Comparison of ENCODE assay signal across 11 mouse cellular contexts in genomic region chr4:111645117-111645830, GRCm38 (mm10).
DNase-seq lines count a peak whose midpoint lies in the region; ATAC-seq lines count a peak whose summit lies in the region.
"Had no signal": no experiment of that assay in that cellular context is flagged by ENCODE, and none has a peak within 500 bp of the region (broad histone marks: within the 10 kb centered on the region; RNA-seq: fewer than 3 reads in every experiment).

No protein-coding gene starts in this region.

- no peaks in the 10 kb centered on the region for H3K9me3 ChIP-seq in forebrain, embryonic 14.5 days (replicated peaks; ENCODE audit: control insufficient read depth, low read length)
- no peaks in the 10 kb centered on the region for H3K9me3 ChIP-seq in forebrain, embryonic 12.5 days
- H3K9me3 ChIP-seq in hindbrain, embryonic 12.5 days (replicated peaks), result no peaks in the 10 kb centered on the region
- no peaks in the 10 kb centered on the region for H3K9me3 ChIP-seq in hindbrain, embryonic 10.5 days
- no peaks in the 10 kb centered on the region for H3K9me3 ChIP-seq in neural tube, embryonic 15.5 days (replicated peaks)

- no peaks in the 10 kb centered on the region for H3K4me1 ChIP-seq in forebrain, embryonic 14.5 days (ENCODE audit: control insufficient read depth, insufficient read depth, low read length)
- no peaks in the 10 kb centered on the region for H3K4me1 ChIP-seq in forebrain, embryonic 12.5 days
- no peaks in the 10 kb centered on the region for H3K4me1 ChIP-seq in hindbrain, embryonic 12.5 days
- H3K4me1 ChIP-seq in hindbrain, embryonic 10.5 days (replicated peaks), result no peaks in the 10 kb centered on the region
- H3K4me1 ChIP-seq in neural tube, embryonic 15.5 days, result no peaks in the 10 kb centered on the region

- no peaks in the 10 kb centered on the region for H3K36me3 ChIP-seq in forebrain, embryonic 14.5 days (ENCODE audit: control insufficient read depth, insufficient read depth, low read length)
- no peaks in the 10 kb centered on the region for H3K36me3 ChIP-seq in forebrain, embryonic 12.5 days (replicated peaks)
- no peaks in the 10 kb centered on the region for H3K36me3 ChIP-seq in hindbrain, embryonic 12.5 days
- no peaks in the 10 kb centered on the region for H3K36me3 ChIP-seq in hindbrain, embryonic 10.5 days
- no peaks in the 10 kb centered on the region for H3K36me3 ChIP-seq in neural tube, embryonic 15.5 days

- no peak overlapping the region for H3K4me3 ChIP-seq in forebrain, embryonic 14.5 days (ENCODE audit: low read depth, low read length)
- no peak overlapping the region for H3K4me3 ChIP-seq in forebrain, embryonic 12.5 days (replicated peaks)
- H3K4me3 ChIP-seq in hindbrain, embryonic 12.5 days, result no peak overlapping the region
- no peak overlapping the region for H3K4me3 ChIP-seq in hindbrain, embryonic 10.5 days
- no peak overlapping the region for H3K4me3 ChIP-seq in neural tube, embryonic 15.5 days (replicated peaks)

- H3K27ac ChIP-seq in forebrain, embryonic 14.5 days (ENCODE audit: low read depth, low read length), result no peak overlapping the region
- no peak overlapping the region for H3K27ac ChIP-seq in forebrain, embryonic 12.5 days
- no peak overlapping the region for H3K27ac ChIP-seq in hindbrain, embryonic 12.5 days
- H3K27ac ChIP-seq in hindbrain, embryonic 10.5 days, result no peak overlapping the region
- no peak overlapping the region for H3K27ac ChIP-seq in neural tube, embryonic 15.5 days (replicated peaks)

- peak; percentile 70 for ATAC-seq in forebrain, embryonic 14.5 days
- no peak; the same call in 1 of the 2 replicates for ATAC-seq in forebrain, embryonic 12.5 days (ENCODE audit: low FRiP score)
- 0 out of 2 replicates have a peak, but pooled peaks have one; percentile 11 for ATAC-seq in hindbrain, embryonic 12.5 days (ENCODE audit: low FRiP score)
- peak; percentile 59; the same call in 1 of the 2 replicates for ATAC-seq in neural tube, embryonic 15.5 days (ENCODE audit: low FRiP score)

- peak; percentile 59 for DNase-seq in forebrain, embryonic 14.5 days (ENCODE audit: low spot score)
- DNase-seq in hindbrain, embryonic 10.5 days (ENCODE audit: low spot score), result no peak
- DNase-seq in right cerebral cortex, postnatal 10 days (ENCODE audit: low spot score in 2 of 2), result peak; percentile 59 to 73
- no peak for DNase-seq in right cerebral cortex, adult 18-20 months
- DNase-seq in MN1 (ENCODE audit: low spot score), result no peak
- DNase-seq: gastrocnemius, postnatal 25 days; thymus, postnatal 36 days had no signal

- WGBS in forebrain, embryonic 14.5 days, result 60% methylated on average over 6 of the region's 6 CpGs
- WGBS in forebrain, embryonic 12.5 days, result 79% methylated on average over 6 of the region's 6 CpGs
- WGBS in hindbrain, embryonic 12.5 days, result 82% methylated on average over 6 of the region's 6 CpGs
- 83% methylated on average over 6 of the region's 6 CpGs for WGBS in hindbrain, embryonic 10.5 days
- 72% methylated on average over 6 of the region's 6 CpGs for WGBS in neural tube, embryonic 15.5 days

- H3K9ac ChIP-seq in forebrain, embryonic 14.5 days (ENCODE audit: low read length), result no peak overlapping the region
- H3K9ac ChIP-seq in forebrain, embryonic 12.5 days, result no peak overlapping the region
- no peak overlapping the region for H3K9ac ChIP-seq in hindbrain, embryonic 12.5 days
- no peak overlapping the region for H3K9ac ChIP-seq in neural tube, embryonic 15.5 days (replicated peaks)

- no peaks in the 10 kb centered on the region for H3K27me3 ChIP-seq in forebrain, embryonic 14.5 days (replicated peaks; ENCODE audit: control insufficient read depth, insufficient read depth, low read length)
- no peaks in the 10 kb centered on the region for H3K27me3 ChIP-seq in forebrain, embryonic 12.5 days
- H3K27me3 ChIP-seq in hindbrain, embryonic 12.5 days, result no peaks in the 10 kb centered on the region
- no peaks in the 10 kb centered on the region for H3K27me3 ChIP-seq in hindbrain, embryonic 10.5 days (ENCODE audit: insufficient read depth, poor library complexity, severe bottlenecking)
- 0 out of 2 replicates have a peak, but pooled peaks cover 3% of the 10 kb centered on the region for H3K27me3 ChIP-seq in neural tube, embryonic 15.5 days (replicated peaks)

- H3K4me2 ChIP-seq in forebrain, embryonic 14.5 days (ENCODE audit: low read length), result no peak overlapping the region
- H3K4me2 ChIP-seq in forebrain, embryonic 12.5 days, result no peak overlapping the region
- no peak overlapping the region for H3K4me2 ChIP-seq in hindbrain, embryonic 12.5 days (replicated peaks)
- no peak overlapping the region for H3K4me2 ChIP-seq in neural tube, embryonic 15.5 days
- H3K4me2 ChIP-seq: liver, embryonic 11.5 days had no signal

Comparison
In these comparisons a context has a peak if more than half of its experiments do, and no peak if none do; other contexts are left out.
1. DNase-seq: peak in forebrain, embryonic 14.5 days (single experiment) and right cerebral cortex, postnatal 10 days (2 of 2); none in hindbrain, embryonic 10.5 days (single experiment), right cerebral cortex, adult 18-20 months (single experiment) and MN1 (single experiment).